Mouse (Mus musculus): ENCODE data around the gene Cntnap2. TPM values are rescaled to one million over a fixed set of nuclear protein-coding genes. Genes with fewer than 3 reads are reported as not detected.

Gene Cntnap2
- polyA plus RNA-seq, 1 experiment from 2014 or later, result 48.2 TPM

- no peaks in the 10 kb centered on the region for H3K4me1 ChIP-seq (ENCODE audit: control insufficient read depth, insufficient read depth, low read depth, low read length)
- H3K36me3 ChIP-seq (ENCODE audit: control insufficient read depth, insufficient read depth, low read length), result no peaks in the 10 kb centered on the region
- H3K4me2 ChIP-seq (ENCODE audit: low read length), result no peak overlapping the region
- no peaks in the 10 kb centered on the region for H3K9me3 ChIP-seq (ENCODE audit: control insufficient read depth, low read length)
- H3K27ac ChIP-seq (ENCODE audit: low read depth, low read length), result no peak overlapping the region
- no peak overlapping the region for H3K4me3 ChIP-seq (ENCODE audit: low read length)
- WGBS, result 85% methylated on average over 2 of the region's 2 CpGs
- no peak overlapping the region for H3K9ac ChIP-seq (ENCODE audit: low read depth, low read length)
- ATAC-seq, result no peak
- no peaks in the 10 kb centered on the region for H3K27me3 ChIP-seq (replicated peaks; ENCODE audit: control insufficient read depth, insufficient read depth, low read length)
Measured at GRCm38 (mm10) chr6:46031821-46032594, 972.9 kb downstream of the Cntnap2 start.

DNA sequence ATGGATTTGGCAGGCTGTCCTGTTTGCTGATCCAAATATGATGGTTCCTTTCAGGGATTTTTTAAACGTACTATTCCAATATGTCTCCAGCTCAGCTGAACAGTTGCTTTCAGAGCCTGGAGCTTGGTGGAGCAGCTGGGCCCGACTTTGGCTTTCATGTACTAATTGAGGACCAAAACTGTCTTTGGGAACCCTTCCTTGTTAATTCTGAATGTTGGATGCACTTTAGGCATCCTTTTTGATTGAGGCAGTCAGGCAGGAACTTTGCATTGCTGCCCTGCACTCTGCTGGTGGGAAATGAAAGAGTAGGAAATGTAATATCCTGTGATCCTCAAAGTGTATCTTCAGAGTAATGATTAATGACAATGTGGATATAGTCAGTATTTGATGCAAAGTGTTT, 974.0 kb downstream of the Cntnap2 start:
- Histone ChIP-seq H3K4me3 (ENCODE audit: low read length) (no peak overlapping the region), H3K27me3 (replicated peaks; ENCODE audit: control insufficient read depth, insufficient read depth, low read length) (no peaks in the 10 kb centered on the region)
- WGBS, result 65% methylated on average over 2 of the region's 2 CpGs

GRCm38 (mm10) chr6:46040671-46041070, 981.5 kb downstream of the Cntnap2 start:
- Histone ChIP-seq H3K4me2 (ENCODE audit: low read length) (no peak overlapping the region), H3K9me3 (ENCODE audit: control insufficient read depth, low read length) (no peaks in the 10 kb centered on the region), H3K36me3 (ENCODE audit: control insufficient read depth, insufficient read depth, low read length) (no peaks in the 10 kb centered on the region), H3K9ac (ENCODE audit: low read depth, low read length) (no peak overlapping the region), H3K4me3 (ENCODE audit: low read length) (no peak overlapping the region), H3K27me3 (replicated peaks; ENCODE audit: control insufficient read depth, insufficient read depth, low read length) (no peaks in the 10 kb centered on the region), H3K27ac (ENCODE audit: low read depth, low read length) (no peak overlapping the region), H3K4me1 (ENCODE audit: control insufficient read depth, insufficient read depth, low read depth, low read length) (no peaks in the 10 kb centered on the region)
- 82% methylated on average over 4 of the region's 4 CpGs for WGBS
- no peak for ATAC-seq

More for the DNA sequence above, 974.0 kb downstream of the Cntnap2 start:
- Histone ChIP-seq H3K4me2 (ENCODE audit: low read length) (no peak overlapping the region), H3K4me1 (ENCODE audit: control insufficient read depth, insufficient read depth, low read depth, low read length) (no peaks in the 10 kb centered on the region), H3K9me3 (ENCODE audit: control insufficient read depth, low read length) (no peaks in the 10 kb centered on the region), H3K36me3 (ENCODE audit: control insufficient read depth, insufficient read depth, low read length) (no peaks in the 10 kb centered on the region), H3K27ac (ENCODE audit: low read depth, low read length) (no peak overlapping the region), H3K9ac (ENCODE audit: low read depth, low read length) (no peak overlapping the region)
- no peak for ATAC-seq

DNA sequence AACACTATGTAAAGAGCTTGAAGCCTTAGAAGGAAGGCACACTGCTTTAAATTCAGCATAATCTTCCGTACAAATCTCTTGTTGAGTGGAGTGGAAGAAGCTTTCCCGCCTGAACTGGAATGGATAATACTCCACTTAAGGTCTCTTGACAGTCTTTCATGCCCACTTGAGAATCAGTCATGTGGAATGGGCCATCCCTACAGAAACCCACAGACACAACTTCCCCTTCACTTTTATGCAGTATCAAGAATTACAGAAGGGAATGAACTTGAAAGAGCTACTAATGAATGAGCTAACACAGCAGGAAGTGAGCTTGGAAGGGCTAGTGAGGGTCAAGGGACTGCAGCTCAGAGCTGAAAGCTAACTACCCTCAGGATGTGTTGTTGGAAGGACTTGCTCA, 1021.1 kb downstream of the Cntnap2 start:
- H3K4me1 ChIP-seq (ENCODE audit: control insufficient read depth, insufficient read depth, low read depth, low read length), result no peaks in the 10 kb centered on the region
- H3K4me2 ChIP-seq (ENCODE audit: low read length), result no peak overlapping the region
- H3K4me3 ChIP-seq (ENCODE audit: low read length), result no peak overlapping the region
- no peaks in the 10 kb centered on the region for H3K27me3 ChIP-seq (replicated peaks; ENCODE audit: control insufficient read depth, insufficient read depth, low read length)
- no peak overlapping the region for H3K9ac ChIP-seq (ENCODE audit: low read depth, low read length)
- no peaks in the 10 kb centered on the region for H3K36me3 ChIP-seq (ENCODE audit: control insufficient read depth, insufficient read depth, low read length)
- 52% methylated on average over 2 of the region's 2 CpGs for WGBS
- H3K9me3 ChIP-seq (ENCODE audit: control insufficient read depth, low read length), result no peaks in the 10 kb centered on the region
- H3K27ac ChIP-seq (ENCODE audit: low read depth, low read length), result no peak overlapping the region
- ATAC-seq, result no peak

DNA sequence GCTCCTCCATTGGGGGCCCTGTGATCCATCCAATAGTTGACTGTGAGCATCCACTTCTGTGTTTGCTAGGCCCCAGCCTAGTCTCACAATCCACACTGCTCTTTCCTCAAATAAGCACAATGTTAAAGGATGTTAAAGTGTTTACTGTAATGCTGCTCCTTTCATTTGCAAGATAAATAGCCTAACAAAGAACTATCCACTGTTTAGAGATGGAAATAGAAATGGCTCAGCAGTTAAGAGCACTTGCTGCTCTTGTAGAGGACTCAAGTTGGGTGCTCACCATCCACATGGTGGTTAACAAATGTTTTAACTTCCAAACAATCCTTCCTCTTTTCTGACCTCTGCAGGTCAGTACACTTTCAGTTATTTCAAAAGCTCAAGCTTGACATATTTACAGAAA, 1022.3 kb downstream of the Cntnap2 start:
- no peak for ATAC-seq
- H3K27ac ChIP-seq (ENCODE audit: low read depth, low read length), result no peak overlapping the region
- H3K27me3 ChIP-seq (replicated peaks; ENCODE audit: control insufficient read depth, insufficient read depth, low read length), result no peaks in the 10 kb centered on the region
- H3K4me1 ChIP-seq (ENCODE audit: control insufficient read depth, insufficient read depth, low read depth, low read length), result no peaks in the 10 kb centered on the region
- H3K36me3 ChIP-seq (ENCODE audit: control insufficient read depth, insufficient read depth, low read length), result no peaks in the 10 kb centered on the region
- H3K9me3 ChIP-seq (ENCODE audit: control insufficient read depth, low read length), result no peaks in the 10 kb centered on the region
- H3K4me2 ChIP-seq (ENCODE audit: low read length), result no peak overlapping the region
- H3K9ac ChIP-seq (ENCODE audit: low read depth, low read length), result no peak overlapping the region
- no peak overlapping the region for H3K4me3 ChIP-seq (ENCODE audit: low read length)

GRCm38 (mm10) chr6:46143189-46143841, 1084.2 kb downstream of the Cntnap2 start:
- H3K9ac ChIP-seq (ENCODE audit: low read depth, low read length), result no peak overlapping the region
- no peaks in the 10 kb centered on the region for H3K36me3 ChIP-seq (ENCODE audit: control insufficient read depth, insufficient read depth, low read length)
- no peaks in the 10 kb centered on the region for H3K9me3 ChIP-seq (ENCODE audit: control insufficient read depth, low read length)
- no peak overlapping the region for H3K27ac ChIP-seq (ENCODE audit: low read depth, low read length)
- 58% methylated on average over 1 of the region's 1 CpGs for WGBS
- no peak overlapping the region for H3K4me2 ChIP-seq (ENCODE audit: low read length)
- H3K4me1 ChIP-seq (ENCODE audit: control insufficient read depth, insufficient read depth, low read depth, low read length), result no peaks in the 10 kb centered on the region
- H3K27me3 ChIP-seq (replicated peaks; ENCODE audit: control insufficient read depth, insufficient read depth, low read length), result no peaks in the 10 kb centered on the region
- ATAC-seq, result no peak
- no peak overlapping the region for H3K4me3 ChIP-seq (ENCODE audit: low read length)

DNA sequence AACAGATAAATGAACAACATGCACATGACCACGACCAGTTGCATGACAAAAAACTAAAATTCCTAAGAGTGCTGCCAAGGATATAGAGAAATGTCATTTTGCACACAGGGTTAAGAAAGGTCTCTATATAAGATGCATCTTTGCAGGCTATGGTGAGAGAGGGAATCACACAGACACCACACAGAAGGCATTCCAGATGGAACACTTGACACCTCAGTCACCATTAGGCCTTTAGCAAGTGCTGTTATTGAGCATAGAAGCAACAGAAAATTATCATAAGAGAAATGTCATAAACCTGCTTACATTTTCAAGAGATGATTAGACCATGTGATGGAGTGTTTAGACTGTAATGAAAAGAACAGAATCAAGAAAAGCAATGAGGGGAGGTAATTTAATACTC, 1107.7 kb downstream of the Cntnap2 start:
- no peaks in the 10 kb centered on the region for H3K9me3 ChIP-seq (ENCODE audit: control insufficient read depth, low read length)
- no peak for ATAC-seq
- no peak overlapping the region for H3K4me2 ChIP-seq (ENCODE audit: low read length)
- H3K4me3 ChIP-seq (ENCODE audit: low read length), result no peak overlapping the region
- H3K27me3 ChIP-seq (replicated peaks; ENCODE audit: control insufficient read depth, insufficient read depth, low read length), result no peaks in the 10 kb centered on the region
- no peak overlapping the region for H3K9ac ChIP-seq (ENCODE audit: low read depth, low read length)
- H3K27ac ChIP-seq (ENCODE audit: low read depth, low read length), result no peak overlapping the region
- no peaks in the 10 kb centered on the region for H3K4me1 ChIP-seq (ENCODE audit: control insufficient read depth, insufficient read depth, low read depth, low read length)
- no peaks in the 10 kb centered on the region for H3K36me3 ChIP-seq (ENCODE audit: control insufficient read depth, insufficient read depth, low read length)
- 87% methylated on average over 1 of the region's 1 CpGs for WGBS

DNA sequence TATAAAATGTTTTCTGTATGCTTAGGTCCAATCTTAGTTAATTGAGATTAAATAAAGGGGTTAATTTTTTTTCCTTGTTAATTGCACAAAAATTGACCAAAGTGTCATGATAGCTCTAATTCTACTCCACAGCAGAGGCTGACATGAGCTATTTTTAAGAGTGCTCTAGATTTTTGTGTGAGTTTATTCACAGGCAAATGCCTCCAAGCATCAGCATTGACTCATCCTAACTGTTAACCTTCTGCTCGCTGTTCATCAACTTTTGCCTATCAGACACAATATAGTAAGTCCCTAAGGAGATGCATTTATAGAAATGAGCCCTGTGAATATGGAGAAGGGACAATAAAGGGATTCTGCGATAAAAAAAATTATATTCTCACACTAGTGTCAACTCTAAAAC, 1138.1 kb downstream of the Cntnap2 start:
- Histone ChIP-seq H3K36me3 (ENCODE audit: control insufficient read depth, insufficient read depth, low read length) (no peaks in the 10 kb centered on the region), H3K9me3 (ENCODE audit: control insufficient read depth, low read length) (no peaks in the 10 kb centered on the region), H3K27me3 (replicated peaks; ENCODE audit: control insufficient read depth, insufficient read depth, low read length) (no peaks in the 10 kb centered on the region), H3K27ac (ENCODE audit: low read depth, low read length) (no peak overlapping the region), H3K4me3 (ENCODE audit: low read length) (no peak overlapping the region), H3K4me1 (ENCODE audit: control insufficient read depth, insufficient read depth, low read depth, low read length) (no peaks in the 10 kb centered on the region), H3K4me2 (ENCODE audit: low read length) (no peak overlapping the region), H3K9ac (ENCODE audit: low read depth, low read length) (no peak overlapping the region)
- no peak for ATAC-seq
- 87% methylated on average over 2 of the region's 2 CpGs for WGBS

DNA sequence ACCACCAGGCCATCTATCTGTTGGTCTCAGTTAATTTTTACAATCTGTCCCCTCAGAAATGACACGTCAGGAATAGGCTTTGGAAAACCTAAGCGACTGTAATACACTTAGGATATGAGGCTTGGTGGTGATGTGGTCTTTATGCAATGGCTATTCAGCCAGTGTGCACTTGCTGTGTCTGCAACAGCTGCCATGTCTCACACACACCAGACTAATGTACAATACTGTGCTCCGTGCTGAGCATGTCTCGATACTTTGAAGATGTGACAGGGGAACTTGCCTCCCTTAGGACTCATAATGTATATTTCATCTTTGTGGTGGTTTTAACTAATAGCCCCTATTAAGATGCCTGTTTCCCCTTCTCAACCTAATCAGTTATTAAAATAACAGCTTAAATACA, 1142.7 kb downstream of the Cntnap2 start:
- no peaks in the 10 kb centered on the region for H3K4me1 ChIP-seq (ENCODE audit: control insufficient read depth, insufficient read depth, low read depth, low read length)
- H3K36me3 ChIP-seq (ENCODE audit: control insufficient read depth, insufficient read depth, low read length), result no peaks in the 10 kb centered on the region
- H3K27me3 ChIP-seq (replicated peaks; ENCODE audit: control insufficient read depth, insufficient read depth, low read length), result no peaks in the 10 kb centered on the region
- H3K27ac ChIP-seq (ENCODE audit: low read depth, low read length), result no peak overlapping the region
- no peak overlapping the region for H3K4me3 ChIP-seq (ENCODE audit: low read length)
- no peak for ATAC-seq
- no peak overlapping the region for H3K9ac ChIP-seq (ENCODE audit: low read depth, low read length)
- WGBS, result 78% methylated on average over 4 of the region's 4 CpGs
- H3K4me2 ChIP-seq (ENCODE audit: low read length), result no peak overlapping the region
- no peaks in the 10 kb centered on the region for H3K9me3 ChIP-seq (ENCODE audit: control insufficient read depth, low read length)

All from hindbrain, embryonic 16.5 days (tissue).